17 mouse cellular contexts compared by ENCODE assay signal in genomic region chr7:27059333-27059732, GRCm38 (mm10). TPM values are rescaled to one million over a fixed set of nuclear protein-coding genes. Genes with fewer than 3 reads are reported as not detected.
A peak's percentile ranks its signal among the peaks of the same experiment; 100 is the strongest.
DNase-seq lines count a peak whose midpoint lies in the region; ATAC-seq and TF ChIP-seq lines count a peak whose summit lies in the region.
"Not testable (repeated sequence)": the region's sequence is repeated elsewhere in the genome, so short reads cannot be mapped to it uniquely, and the experiment has no call there.
"Had no signal": no experiment of that assay in that cellular context is flagged by ENCODE, and none has a peak within 500 bp of the region (broad histone marks: within the 10 kb centered on the region; RNA-seq: fewer than 3 reads in every experiment).

No protein-coding gene starts in this region.

- not testable (repeated sequence) for TF ChIP-seq POLR2A in liver, adult 2 months (IDR thresholded peaks at IDR 0.05; ENCODE audit: extremely low read depth, insufficient read depth, low read length)

- H3K4me3 ChIP-seq in liver, adult 2 months (ENCODE audit: insufficient read depth, low read depth, low read length); liver, postnatal 0 days (ENCODE audit: low read depth, low read length): not testable (repeated sequence)

- not testable (repeated sequence) for H3K4me1 ChIP-seq in liver, adult 2 months (ENCODE audit: control insufficient read depth, insufficient read depth, low read length); liver, postnatal 0 days (ENCODE audit: insufficient read depth)

- DNase-seq in 3134 (ENCODE audit: extremely low read depth, insufficient read length, low spot score) = peak; percentile 21
- DNase-seq in 416B (ENCODE audit: low read depth) = peak; percentile 41
- peak; percentile 20 for DNase-seq in NIH3T3 (ENCODE audit: low read depth)
- DNase-seq in adipocyte (ENCODE audit: low spot score) = peak; percentile 12
- peak; percentile 45 for DNase-seq in fibroblast of lung, adult 2 months (ENCODE audit: low read depth)
- DNase-seq in liver, adult 2 months (ENCODE audit: extremely low read depth, low read depth, low spot score) = peak; percentile 95
- not testable (repeated sequence) for DNase-seq in liver, postnatal 0 days

- not testable (repeated sequence) for TF ChIP-seq EP300 in liver, postnatal 0 days (IDR thresholded peaks at IDR 0.05; ENCODE audit: low read depth)

- H3K27me3 ChIP-seq in liver, adult 2 months (ENCODE audit: control insufficient read depth, insufficient read depth, low read length); liver, postnatal 0 days (ENCODE audit: insufficient read depth, low read length): not testable (repeated sequence)

- H3K9me3 ChIP-seq in liver, postnatal 0 days (ENCODE audit: low read length) = not testable (repeated sequence)

- H3K79me2 ChIP-seq in liver, adult 2 months (ENCODE audit: control insufficient read depth, insufficient read depth, low read length) = not testable (repeated sequence)

- 33% methylated on average over 2 of the region's 2 CpGs for WGBS in liver, adult 2 months
- WGBS in liver, postnatal 0 days (ENCODE audit: insufficient replicate concordance) = 79% methylated on average over 2 of the region's 2 CpGs

- H3K27ac ChIP-seq in liver, adult 2 months (replicated peaks; ENCODE audit: insufficient read depth, low read depth, low read length) = peak overlapping the region; percentile 25
- not testable (repeated sequence) for H3K27ac ChIP-seq in liver, postnatal 0 days (ENCODE audit: low read depth)

- H3K4me2 ChIP-seq in liver, postnatal 0 days (ENCODE audit: low read depth, low read length) = not testable (repeated sequence)

- ATAC-seq in liver, postnatal 0 days = peak; percentile 72

- not testable (repeated sequence) for TF ChIP-seq CTCF in liver, adult 2 months (IDR thresholded peaks at IDR 0.05; ENCODE audit: low read depth, low read length); liver, postnatal 0 days (IDR thresholded peaks at IDR 0.05; ENCODE audit: low read depth)

- H3K36me3 ChIP-seq in liver, adult 2 months (ENCODE audit: control insufficient read depth, insufficient read depth, low read length); liver, postnatal 0 days (replicated peaks; ENCODE audit: insufficient read depth, low read length): not testable (repeated sequence)

- H3K9ac ChIP-seq in liver, adult 2 months (ENCODE audit: low read depth, low read length); liver, postnatal 0 days (replicated peaks): not testable (repeated sequence)

RNA-seq across cellular contexts. Expression of gene Cyp2a12, which starts 30.5 kb away (rescaled TPM):
- total RNA-seq in liver, adult 2 months (2014; rRNA removed) = 815 and 1,006 TPM in 2 replicates
- 590 and 699 TPM in 2 replicates for polyA plus RNA-seq in liver, adult 2 months (2012; rRNA removed)
- polyA plus RNA-seq in liver, postnatal 0 days (2015; fragmentation: Nextera tagmentation; extraction: Ambion mirVana) = 70.2 and 81.9 TPM in 2 replicates
- total RNA-seq: CH12.LX, ES-E14, G1E, MEL had no signal
- polyA plus RNA-seq: activated CD4-positive, CD25-positive, alpha-beta regulatory T cell, adult 4 months; brain, embryonic 14.5 days; C2C12; CD4-positive, CD25-positive, alpha-beta regulatory T cell, adult 4 months; cerebellum, adult 2 months; G1E; Patski had no signal
